Mouse (Mus musculus) thymus, adult 18-20 months (tissue): ENCODE data around the gene Pigg.
"Not testable (repeated sequence)": the region's sequence is repeated elsewhere in the genome, so short reads cannot be mapped to it uniquely, and the experiment has no call there.

Experiments used
- DNase-seq, 2 experiments: peaks; one replicate each; pipeline ENCODE4 v3.0.0; 2022; ENCODE audit warnings: mixed read lengths in 2 of 2

The Pigg gene

GRCm38 (mm10) chr5:108312224-108313064 lies at the start of gene Pigg:
Pigg (plus strand) TSS chr5:108312609.
- peak; percentile 74 to 75 for DNase-seq

- DNase-seq, result no peak
These were observed 49.7 kb upstream of the Pigg start for GRCm38 (mm10) chr5:108262722-108263121.

- not testable (repeated sequence) for DNase-seq
These were observed 48.6 kb upstream of the Pigg start for GRCm38 (mm10) chr5:108263785-108264184.

- no peak for DNase-seq
These were observed 45.4 kb upstream of the Pigg start for GRCm38 (mm10) chr5:108266990-108267389.

- peak; percentile 80 to 81 for DNase-seq
These were observed 44.0 kb upstream of the Pigg start, which contains the start of gene Dr1 for GRCm38 (mm10) chr5:108268127-108269062. Dr1 (plus strand) TSS chr5:108268897.

GRCm38 (mm10) chr5:108269063-108269810 lies 43.2 kb upstream of the Pigg start:
- DNase-seq, result no peak

GRCm38 (mm10) chr5:108269811-108270151 lies 42.6 kb upstream of the Pigg start:
- no peak for DNase-seq

GRCm38 (mm10) chr5:108270415-108270814 lies 42.0 kb upstream of the Pigg start:
- DNase-seq, result no peak

- DNase-seq, result not testable (repeated sequence)
These were observed 41.1 kb upstream of the Pigg start for GRCm38 (mm10) chr5:108271345-108271744.

- DNase-seq, result no peak
These were observed 25.5 kb upstream of the Pigg start for GRCm38 (mm10) chr5:108286957-108287356.

GRCm38 (mm10) chr5:108301567-108301966 lies 10.8 kb upstream of the Pigg start:
- DNase-seq, result no peak

- DNase-seq, result no peak
These were observed 854 bp downstream of the Pigg start for GRCm38 (mm10) chr5:108313065-108313860.

- no peak for DNase-seq
These were observed 18.6 kb downstream of the Pigg start for GRCm38 (mm10) chr5:108331051-108331450.

- no peak for DNase-seq
These were observed 25.0 kb downstream of the Pigg start for GRCm38 (mm10) chr5:108337385-108337784.

- no peak for DNase-seq
These were observed 25.6 kb downstream of the Pigg start for GRCm38 (mm10) chr5:108338049-108338448.

GRCm38 (mm10) chr5:108343680-108344170 lies 31.3 kb downstream of the Pigg start:
- no peak for DNase-seq

- no peak for DNase-seq
These were observed 33.1 kb downstream of the Pigg start for GRCm38 (mm10) chr5:108345313-108346071.

GRCm38 (mm10) chr5:108347843-108348242 lies 35.4 kb downstream of the Pigg start:
- DNase-seq, result no peak

- DNase-seq, result no peak
These were observed 37.2 kb downstream of the Pigg start for GRCm38 (mm10) chr5:108349511-108350148.

- DNase-seq, result no peak
These were observed 41.6 kb downstream of the Pigg start for GRCm38 (mm10) chr5:108354056-108354455.
